ENCODE assay signal across 37 mouse cellular contexts in the genomic region with DNA sequence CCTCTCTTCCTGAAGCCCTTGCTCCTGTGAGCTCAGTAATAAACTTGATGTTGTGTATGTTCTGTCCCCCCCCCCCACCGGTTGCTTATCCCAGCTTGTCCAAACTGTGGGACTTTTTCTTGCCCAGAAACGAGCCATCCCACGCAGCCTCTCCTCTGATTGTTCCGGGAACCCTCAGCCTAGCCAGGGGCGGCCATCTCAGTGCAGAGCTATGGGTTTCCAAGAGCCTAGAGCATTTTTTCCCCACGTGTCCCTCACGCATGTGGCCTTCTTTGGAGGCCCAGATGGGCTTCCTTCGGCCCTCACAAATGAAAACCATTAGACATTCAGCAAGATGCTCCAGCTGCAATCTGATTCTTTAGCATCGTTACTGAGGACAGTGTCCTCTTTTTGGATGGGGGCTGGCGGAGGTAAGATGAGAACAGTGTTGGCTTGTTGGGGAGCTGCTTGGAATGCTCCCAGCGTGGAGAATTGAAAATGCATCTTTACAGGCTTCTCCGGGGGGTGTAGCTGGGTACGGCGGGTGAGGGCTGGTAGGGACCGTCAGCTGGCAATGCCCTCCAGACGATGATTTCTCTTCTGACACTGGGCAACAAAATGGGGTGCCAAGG. TPM values are rescaled to one million over a fixed set of nuclear protein-coding genes. Genes with fewer than 3 reads are reported as not detected.
DNase-seq lines count a peak whose midpoint lies in the region; ATAC-seq and TF ChIP-seq lines count a peak whose summit lies in the region.
"Had no signal": no experiment of that assay in that cellular context is flagged by ENCODE, and none has a peak within 500 bp of the region (broad histone marks: within the 10 kb centered on the region; RNA-seq: fewer than 3 reads in every experiment).

No protein-coding gene starts in this region.

- intact Hi-C loops in gastrocnemius, adult 2 months (cut with DNase I): no loop called here

- DNase-seq in gastrocnemius, adult 2 months: no peak
- no peak for DNase-seq in gastrocnemius, adult 18-20 months (ENCODE audit: low spot score)
- peak in 1 of 2 experiments; percentile 43 for DNase-seq in layer of hippocampus, adult 2 months (ENCODE audit: low spot score in 2 of 2)
- DNase-seq in layer of hippocampus, postnatal 25 days (ENCODE audit: extremely low spot score in 1 of 2, low spot score in 1 of 2): no peak
- peak; percentile 68 to 78 for DNase-seq in right cerebral cortex, postnatal 10 days (ENCODE audit: low spot score in 2 of 2)
- no peak for DNase-seq in right cerebral cortex, postnatal 14 days
- DNase-seq in embryonic facial prominence, embryonic 14.5 days (ENCODE audit: low spot score): peak; percentile 60
- DNase-seq in kidney, adult 18-20 months: no peak
- DNase-seq: adrenal gland, adult 2 months; adrenal gland, postnatal 36 days; cerebellum, adult 8-10 months; cerebellum, postnatal 25 days; forebrain, postnatal 0 days; gastrocnemius, postnatal 10 days; heart, adult 18-20 months; heart, postnatal 4 days; kidney, adult 11 months; kidney, postnatal 25 days; liver; lung, adult 2 months; lung, postnatal 10 days had no signal

- H3K27ac ChIP-seq in gastrocnemius, adult 2 months: peak overlapping the region; percentile 28; the same call in 1 of the 2 replicates
- H3K27ac ChIP-seq in layer of hippocampus, adult 2 months: peak overlapping the region; percentile 80
- H3K27ac ChIP-seq in embryonic facial prominence, embryonic 14.5 days (replicated peaks; ENCODE audit: low read depth, low read length): 0 out of 2 replicates have a peak overlapping the region, but pooled peaks have one; percentile 1
- H3K27ac ChIP-seq: hindbrain, embryonic 14.5 days; kidney, embryonic 15.5 days; liver, embryonic 14.5 days; macrophage; midbrain, embryonic 13.5 days; neural tube, embryonic 15.5 days; stomach, embryonic 15.5 days had no signal

- no peak overlapping the region for H3K4me2 ChIP-seq in embryonic facial prominence, embryonic 14.5 days (ENCODE audit: low read depth, low read length)
- H3K4me2 ChIP-seq: heart, embryonic 11.5 days; hindbrain, embryonic 14.5 days; kidney, embryonic 15.5 days; midbrain, embryonic 13.5 days; neural tube, embryonic 15.5 days; stomach, embryonic 15.5 days had no signal

- H3K27me3 ChIP-seq in embryonic facial prominence, embryonic 14.5 days (replicated peaks; ENCODE audit: control insufficient read depth, insufficient read depth, low read length): no peaks in the 10 kb centered on the region
- H3K27me3 ChIP-seq: kidney, embryonic 15.5 days; midbrain, embryonic 13.5 days; neural tube, embryonic 15.5 days; stomach, embryonic 15.5 days had no signal

- 0 out of 2 replicates have a peak, but pooled peaks have one; percentile 26 for ATAC-seq in embryonic facial prominence, embryonic 14.5 days (ENCODE audit: low read depth)
- ATAC-seq: activated CD4-positive, CD25-positive, alpha-beta regulatory T cell, adult 4 months; CD4-positive, CD25-positive, alpha-beta regulatory T cell, adult 4 months; forebrain, postnatal 0 days; inflammation-experienced regulatory T-cells, adult 6 months; midbrain, embryonic 13.5 days had no signal

- H3K36me3 ChIP-seq in embryonic facial prominence, embryonic 14.5 days (ENCODE audit: control insufficient read depth, insufficient read depth, low read length): no peaks in the 10 kb centered on the region
- H3K36me3 ChIP-seq: kidney, embryonic 15.5 days; midbrain, embryonic 13.5 days; neural tube, embryonic 15.5 days; stomach, embryonic 15.5 days had no signal

- peaks cover 5% of the 10 kb centered on the region; the same call in 1 of the 2 replicates for H3K4me1 ChIP-seq in embryonic facial prominence, embryonic 14.5 days (ENCODE audit: control insufficient read depth, insufficient read depth, low read length)
- H3K4me1 ChIP-seq: kidney, embryonic 15.5 days; stomach, embryonic 15.5 days had no signal

- no peaks in the 10 kb centered on the region for H3K9me3 ChIP-seq in embryonic facial prominence, embryonic 14.5 days (ENCODE audit: control insufficient read depth, low read length)
- H3K9me3 ChIP-seq: kidney, embryonic 15.5 days; midbrain, embryonic 13.5 days; neural tube, embryonic 15.5 days; stomach, embryonic 15.5 days had no signal

- H3K9ac ChIP-seq in embryonic facial prominence, embryonic 14.5 days (ENCODE audit: low read depth, low read length): no peak overlapping the region
- H3K9ac ChIP-seq: forebrain, postnatal 0 days; hindbrain, embryonic 14.5 days; kidney, embryonic 15.5 days; liver, embryonic 14.5 days; midbrain, embryonic 13.5 days; neural tube, embryonic 15.5 days; stomach, embryonic 15.5 days had no signal

- no peak overlapping the region for H3K4me3 ChIP-seq in gastrocnemius, adult 2 months
- no peak overlapping the region for H3K4me3 ChIP-seq in layer of hippocampus, adult 2 months
- no peak overlapping the region for H3K4me3 ChIP-seq in embryonic facial prominence, embryonic 14.5 days (ENCODE audit: low read depth, low read length)
- H3K4me3 ChIP-seq: erythroblast, embryonic 14.5 days; kidney, embryonic 15.5 days; midbrain, embryonic 13.5 days; neural tube, embryonic 15.5 days; stomach, embryonic 15.5 days had no signal

- TF ChIP-seq CTCF in gastrocnemius, adult 2 months (IDR thresholded peaks at IDR 0.05): no peak
- no peak for TF ChIP-seq CTCF in layer of hippocampus, adult 2 months (conservative IDR thresholded peaks at IDR 0.05)

- WGBS in embryonic facial prominence, embryonic 14.5 days: 49% methylated on average over 16 of the region's 16 CpGs

RNA-seq across cellular contexts. Expression of gene Ptpre, which starts 41.5 kb away (rescaled TPM):
- total RNA-seq in gastrocnemius, adult 2 months (2021): 1 to 10 TPM; 1.2 to 1.6 TPM
- 1 to 10 TPM in 1 of 2 experiments, under 1 TPM in 1; 0.84 to 1.5 TPM for total RNA-seq in gastrocnemius, adult 18-20 months (2021)
- total RNA-seq in layer of hippocampus, adult 2 months (2021): 10 to 100 TPM; 50.7 to 51.4 TPM
- 10 to 100 TPM; 47.4 to 59.0 TPM for total RNA-seq in layer of hippocampus, postnatal 25 days (2021)
- polyA plus RNA-seq in embryonic facial prominence, embryonic 14.5 days (2014; fragmentation: Nextera tagmentation; extraction: Ambion mirVana): 3.9 and 4.1 TPM in 2 replicates

RNA-seq across cellular contexts. Expression of gene Clrn3, which starts 50.4 kb away (rescaled TPM):
- not detected for total RNA-seq in gastrocnemius, adult 2 months (2021)
- not detected for total RNA-seq in gastrocnemius, adult 18-20 months (2021)
- total RNA-seq in layer of hippocampus, adult 2 months (2021): not detected
- total RNA-seq in layer of hippocampus, postnatal 25 days (2021): not detected
- not detected in 2 replicates for polyA plus RNA-seq in embryonic facial prominence, embryonic 14.5 days (2014; fragmentation: Nextera tagmentation; extraction: Ambion mirVana)
- total RNA-seq: adrenal gland, adult 2 months; adrenal gland, postnatal 36 days; gastrocnemius, postnatal 10 days; heart, adult 18-20 months; heart, postnatal 4 days; megakaryocyte-erythroid progenitor cell, adult 5-6 weeks had no signal
- polyA plus RNA-seq: activated CD4-positive, CD25-positive, alpha-beta regulatory T cell, adult 4 months; adrenal gland, adult 2 months; CD4-positive, CD25-positive, alpha-beta regulatory T cell, adult 4 months; embryonic facial prominence, embryonic 11.5 days; erythroblast, embryonic 14.5 days; forebrain, embryonic 11.5 days; forebrain, postnatal 0 days; heart, embryonic 11.5 days; hindbrain, embryonic 14.5 days; inflammation-experienced regulatory T-cells, adult 6 months; limb, embryonic 11.5 days; liver, embryonic 14.5 days; lung, adult 2 months; macrophage; midbrain, embryonic 13.5 days; neural tube, embryonic 15.5 days had no signal

Comparison
In these comparisons a context has a peak if more than half of its experiments do, and no peak if none do; other contexts are left out.
1. DNase-seq: peak in right cerebral cortex, postnatal 10 days (2 of 2) and embryonic facial prominence, embryonic 14.5 days (single experiment); none in gastrocnemius, adult 2 months (single experiment), gastrocnemius, adult 18-20 months (single experiment), layer of hippocampus, postnatal 25 days (0 of 2), right cerebral cortex, postnatal 14 days (single experiment) and kidney, adult 18-20 months (single experiment).
2. H3K27ac ChIP-seq: peak in every context shown above with its lines; median percentile 80 in layer of hippocampus, adult 2 months; 28 in gastrocnemius, adult 2 months; 1 in embryonic facial prominence, embryonic 14.5 days.
3. RNA of gene Ptpre, which starts 41.5 kb away (total RNA-seq): 47.4 to 59.0 TPM in layer of hippocampus, postnatal 25 days and 50.7 to 51.4 TPM in layer of hippocampus, adult 2 months; 1.2 to 1.6 TPM in gastrocnemius, adult 2 months and 0.84 to 1.5 TPM in gastrocnemius, adult 18-20 months; every median in the first group is over 10 times any median in the second.